Mouse (Mus musculus) intestine, embryonic 14.5 days (tissue): ENCODE measurements around the gene Senp7. TPM values are rescaled to one million over a fixed set of nuclear protein-coding genes. Genes with fewer than 3 reads are reported as not detected.
"Not testable (repeated sequence)": the region's sequence is repeated elsewhere in the genome, so short reads cannot be mapped to it uniquely, and the experiment has no call there.

ENCODE experiments used
- ATAC-seq: fragments of 200-750 bp; cut with Nextera tagmentation; replicated peaks from 2 replicates; pipeline ENCODE4 v1.8.0; 2017; ENCODE audit warnings: low read depth, moderate number of reproducible peaks, moderate TSS enrichment, moderate library complexity; ENCODE audit not compliant: low FRiP score, low TSS enrichment
- DNase-seq: peaks from one replicate; pipeline ENCODE4 v3.0.0-alpha.2; 2018; ENCODE audit warnings: low spot score
- H3K27ac ChIP-seq: fragments of 300-500 bp; sonication (generic); 2 replicates; pipeline ENCODE4 v1.5.1; 2014; ENCODE audit warnings: low read depth, mild to moderate bottlenecking, control low read depth
- H3K27me3 ChIP-seq: fragments of 300-500 bp; sonication (generic); replicated peaks from 2 replicates; pipeline ENCODE4 v1.6.1; 2014; ENCODE audit warnings: low read length, control low read depth; ENCODE audit not compliant: control insufficient read depth, insufficient read depth
- H3K36me3 ChIP-seq: fragments of 300-500 bp; sonication (generic); 2 replicates; pipeline ENCODE4 v1.6.1; 2014; ENCODE audit warnings: low read length, control low read depth; ENCODE audit not compliant: control insufficient read depth, insufficient read depth
- H3K4me1 ChIP-seq: fragments of 300-500 bp; sonication (generic); replicated peaks from 2 replicates; pipeline ENCODE4 v1.6.1; 2014; ENCODE audit warnings: low read length, control low read depth, mixed read lengths; ENCODE audit not compliant: control insufficient read depth, insufficient read depth
- H3K4me2 ChIP-seq: fragments of 300-500 bp; sonication (generic); 2 replicates; pipeline ENCODE4 v1.6.1; 2014; ENCODE audit warnings: low read length
- H3K4me3 ChIP-seq: fragments of 300-500 bp; sonication (generic); 2 replicates; pipeline ENCODE4 v1.5.1; 2014; ENCODE audit warnings: low read depth, low read length, control low read depth, mixed read lengths
- H3K9ac ChIP-seq: fragments of 300-500 bp; sonication (generic); 2 replicates; pipeline ENCODE4 v1.6.1; 2014; ENCODE audit warnings: mild to moderate bottlenecking, low read length
- H3K9me3 ChIP-seq: fragments of 300-500 bp; sonication (generic); 2 replicates; pipeline ENCODE4 v1.6.1; 2016; ENCODE audit warnings: low read length, control low read depth; ENCODE audit not compliant: control insufficient read depth
- WGBS: fragments of 180-500 bp; shearing (Covaris S2); extraction: QIAGEN DNeasy Blood & Tissue Kit; methylation state at CpG from one replicate; pipeline ENCODE4 v1.1.7; 2014; 5-methylcytosine and 5-hydroxymethylcytosine counted together
- polyA plus RNA-seq: library from polyadenylated mRNA; unstranded; fragments of >200 nt; fragmentation: Nextera tagmentation; extraction: Ambion mirVana; gene quantifications from 2 replicates; pipeline ENCODE4 v1.2.1, GENCODE M21; 2014

The Senp7 gene
- polyA plus RNA-seq, 1 experiment from 2014 or later, result 28.0 TPM

- Histone ChIP-seq H3K9ac (no peak overlapping the region), H3K4me2 (no peak overlapping the region), H3K4me1 (no peaks in the 10 kb centered on the region), H3K4me3 (no peak overlapping the region), H3K27me3 (no peaks in the 10 kb centered on the region), H3K27ac (no peak overlapping the region), H3K36me3 (no peaks in the 10 kb centered on the region), H3K9me3 (no peaks in the 10 kb centered on the region)
- ATAC-seq (no peak), DNase-seq (no peak)
- WGBS, result 74% methylated on average over 7 of the region's 7 CpGs
These were observed 14.0 kb downstream of the Senp7 start for GRCm38 (mm10) chr16:56061995-56062594.

- H3K4me1 ChIP-seq, result no peaks in the 10 kb centered on the region
- H3K9ac ChIP-seq, result no peak overlapping the region
- no peak for DNase-seq
- H3K4me2 ChIP-seq, result no peak overlapping the region
- WGBS, result 61% methylated on average over 11 of the region's 11 CpGs
- H3K36me3 ChIP-seq, result no peaks in the 10 kb centered on the region
- no peak for ATAC-seq
- no peaks in the 10 kb centered on the region for H3K27me3 ChIP-seq
- H3K9me3 ChIP-seq, result no peaks in the 10 kb centered on the region
- no peak overlapping the region for H3K27ac ChIP-seq
- no peak overlapping the region for H3K4me3 ChIP-seq
These were observed 14.8 kb downstream of the Senp7 start for GRCm38 (mm10) chr16:56062981-56063380.

GRCm38 (mm10) chr16:56064334-56064990 is 16.3 kb downstream of the Senp7 start:
- Histone ChIP-seq H3K9ac (no peak overlapping the region), H3K4me2 (peak overlapping the region; percentile 62), H3K9me3 (no peaks in the 10 kb centered on the region), H3K27ac (no peak overlapping the region), H3K4me3 (peak overlapping the region; percentile 41), H3K4me1 (no peaks in the 10 kb centered on the region), H3K27me3 (no peaks in the 10 kb centered on the region), H3K36me3 (no peaks in the 10 kb centered on the region)
- DNase-seq (peak; percentile 79), ATAC-seq (peak; percentile 88)
- 9% methylated on average over 20 of the region's 20 CpGs for WGBS

GRCm38 (mm10) chr16:56066113-56066512 is 18.0 kb downstream of the Senp7 start:
- Histone ChIP-seq H3K4me1 (no peaks in the 10 kb centered on the region), H3K4me2 (no peak overlapping the region), H3K27me3 (no peaks in the 10 kb centered on the region), H3K27ac (no peak overlapping the region), H3K9me3 (no peaks in the 10 kb centered on the region), H3K4me3 (no peak overlapping the region), H3K9ac (no peak overlapping the region), H3K36me3 (no peaks in the 10 kb centered on the region)
- WGBS, result 57% methylated on average over 8 of the region's 8 CpGs
- ATAC-seq (no peak), DNase-seq (no peak)

GRCm38 (mm10) chr16:56068523-56069070 is 20.5 kb downstream of the Senp7 start:
- no peak overlapping the region for H3K9ac ChIP-seq
- H3K27ac ChIP-seq, result no peak overlapping the region
- DNase-seq (no peak), ATAC-seq (no peak)
- H3K4me3 ChIP-seq, result no peak overlapping the region
- 89% methylated on average over 6 of the region's 6 CpGs for WGBS
- no peaks in the 10 kb centered on the region for H3K9me3 ChIP-seq
- no peaks in the 10 kb centered on the region for H3K4me1 ChIP-seq
- no peak overlapping the region for H3K4me2 ChIP-seq
- no peaks in the 10 kb centered on the region for H3K27me3 ChIP-seq
- H3K36me3 ChIP-seq, result no peaks in the 10 kb centered on the region

- H3K4me3 ChIP-seq, result no peak overlapping the region
- 46% methylated on average over 5 of the region's 5 CpGs for WGBS
- H3K27ac ChIP-seq, result no peak overlapping the region
- no peaks in the 10 kb centered on the region for H3K36me3 ChIP-seq
- no peak for ATAC-seq
- H3K9me3 ChIP-seq, result no peaks in the 10 kb centered on the region
- peaks cover 8% of the 10 kb centered on the region; the same call in 1 of the 2 replicates for H3K4me1 ChIP-seq
- H3K27me3 ChIP-seq, result no peaks in the 10 kb centered on the region
- no peak overlapping the region for H3K9ac ChIP-seq
- no peak overlapping the region for H3K4me2 ChIP-seq
- no peak for DNase-seq
These were observed 23.4 kb downstream of the Senp7 start for GRCm38 (mm10) chr16:56071317-56072232.

GRCm38 (mm10) chr16:56072533-56072932 is 24.4 kb downstream of the Senp7 start:
- no peaks in the 10 kb centered on the region for H3K9me3 ChIP-seq
- DNase-seq (no peak), ATAC-seq (no peak)
- H3K9ac ChIP-seq, result no peak overlapping the region
- H3K4me1 ChIP-seq, result peaks cover 10% of the 10 kb centered on the region; the same call in 1 of the 2 replicates
- H3K27ac ChIP-seq, result no peak overlapping the region
- no peak overlapping the region for H3K4me2 ChIP-seq
- 81% methylated on average over 6 of the region's 6 CpGs for WGBS
- H3K4me3 ChIP-seq, result no peak overlapping the region
- H3K27me3 ChIP-seq, result no peaks in the 10 kb centered on the region
- no peaks in the 10 kb centered on the region for H3K36me3 ChIP-seq

GRCm38 (mm10) chr16:56073150-56073549 is 25.0 kb downstream of the Senp7 start:
- H3K27ac ChIP-seq, H3K27me3 ChIP-seq, H3K4me2 ChIP-seq, H3K36me3 ChIP-seq, DNase-seq, H3K9me3 ChIP-seq, ATAC-seq, H3K9ac ChIP-seq, H3K4me3 ChIP-seq: not testable (repeated sequence)
- 89% methylated on average over 6 of the region's 6 CpGs for WGBS
- peaks cover 10% of the 10 kb centered on the region; the same call in 1 of the 2 replicates for H3K4me1 ChIP-seq
